Mouse (Mus musculus) C2C12 (cell line): ENCODE results near the gene Ccr8.

ENCODE experiments used
- CEBPB ChIP-seq: IDR thresholded peaks from one replicate; pipeline ENCODE4 v1.6.1; 2011; ENCODE audit warnings: low read depth, mild to moderate bottlenecking, control low read depth, moderate library complexity
- CTCF ChIP-seq: IDR thresholded peaks from one replicate; pipeline ENCODE4 v1.5.1; 2011; ENCODE audit not compliant: control insufficient read depth, insufficient read depth, insufficient read length
- MAX ChIP-seq: IDR thresholded peaks from one replicate; pipeline ENCODE4 v1.6.1; 2011; ENCODE audit warnings: mild to moderate bottlenecking, control low read depth

DNA sequence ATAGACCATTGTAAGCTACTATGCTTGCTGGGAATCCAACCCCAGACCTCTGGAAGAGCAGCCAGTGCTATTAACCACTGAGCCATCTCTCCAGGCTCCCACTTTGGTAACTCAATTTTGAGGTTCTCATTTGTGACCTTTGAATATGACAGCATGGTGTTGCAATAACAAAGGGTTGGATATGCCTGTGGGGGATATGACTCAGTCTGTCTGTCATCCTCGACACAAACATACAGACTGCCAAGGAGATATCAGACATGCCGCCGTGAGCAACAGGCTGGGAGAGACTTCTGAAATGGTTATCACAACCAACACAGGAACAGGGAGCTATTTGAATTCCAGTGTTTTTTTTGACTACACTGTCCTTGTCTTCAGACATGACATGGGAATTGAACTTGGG lies 42.5 kb upstream of the Ccr8 start:
- TF ChIP-seq CTCF (no peak), CEBPB (peak; percentile 93), MAX (no peak)
